7 mouse cellular contexts compared by ENCODE assay signal in the genomic region with DNA sequence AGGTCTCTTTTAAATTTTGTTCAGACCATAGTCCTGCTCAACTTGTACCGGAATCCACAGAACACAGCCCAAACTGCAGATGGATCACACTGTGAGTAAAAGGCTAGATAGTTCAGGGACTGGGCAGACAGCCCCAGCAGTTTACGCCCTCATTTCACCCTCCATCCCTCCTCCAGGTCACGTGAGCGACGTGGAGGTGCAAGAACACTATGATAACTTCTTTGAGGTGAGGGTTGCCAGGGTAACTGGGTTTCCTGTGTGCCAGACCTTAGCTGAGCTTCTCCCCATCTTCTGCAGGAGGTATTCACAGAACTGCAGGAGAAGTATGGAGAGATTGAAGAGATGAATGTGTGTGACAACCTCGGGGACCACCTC. TPM values are rescaled to one million over a fixed set of nuclear protein-coding genes. Genes with fewer than 3 reads are reported as not detected.
DNase-seq lines count a peak whose midpoint lies in the region; ATAC-seq and TF ChIP-seq lines count a peak whose summit lies in the region.

No protein-coding gene starts in this region.

- DNase-seq in testis, postnatal 10 days (ENCODE audit: low spot score): no peak
- DNase-seq in forebrain, embryonic 10.5 days (ENCODE audit: extremely low spot score, low spot score): no peak
- peak in 1 of 3 experiments; percentile 22 for DNase-seq in liver, embryonic 14.5 days (ENCODE audit: low read depth in 3 of 3, low spot score in 3 of 3)
- DNase-seq in thymus, postnatal 10 days (ENCODE audit: low spot score in 2 of 2): peak; percentile 37 to 51
- DNase-seq in left cerebral cortex, postnatal 36 days (ENCODE audit: low spot score in 2 of 2): no peak
- no peak for DNase-seq in cerebellum, postnatal 25 days

- H3K4me3 ChIP-seq in testis, adult 2 months (ENCODE audit: control insufficient read depth, low read depth, low read length): peak overlapping the region; percentile 92
- H3K4me3 ChIP-seq in forebrain, embryonic 10.5 days: peak overlapping the region; percentile 72
- H3K4me3 ChIP-seq in liver, embryonic 14.5 days (ENCODE audit: insufficient read depth in 1 of 2, low read depth in 2 of 2, low read length in 2 of 2): peak overlapping the region; percentile 67 to 94

- no peak for TF ChIP-seq POLR2A in testis, adult 2 months (IDR thresholded peaks at IDR 0.05; ENCODE audit: control insufficient read depth, low read depth, low read length)

- TF ChIP-seq EP300 in liver, embryonic 14.5 days (IDR thresholded peaks at IDR 0.05; ENCODE audit: low read depth): no peak

- H3K36me3 ChIP-seq in testis, adult 2 months (ENCODE audit: control insufficient read depth, insufficient read depth, low read length): peaks cover 2% of the 10 kb centered on the region; the same call in 1 of the 2 replicates
- peaks cover 45% of the 10 kb centered on the region for H3K36me3 ChIP-seq in forebrain, embryonic 10.5 days (replicated peaks)
- peaks cover 7% of the 10 kb centered on the region for H3K36me3 ChIP-seq in liver, embryonic 14.5 days (replicated peaks; ENCODE audit: control insufficient read depth, insufficient read depth, low read depth)

- WGBS in forebrain, embryonic 10.5 days: 26% methylated on average over 6 of the region's 6 CpGs
- 22% methylated on average over 6 of the region's 6 CpGs for WGBS in liver, embryonic 14.5 days (ENCODE audit: insufficient replicate concordance)

- peak overlapping the region; percentile 4 for H3K9ac ChIP-seq in liver, embryonic 14.5 days (replicated peaks)

- H3K4me2 ChIP-seq in liver, embryonic 14.5 days (ENCODE audit: low read depth): peak overlapping the region; percentile 91

- H3K27ac ChIP-seq in testis, adult 2 months (ENCODE audit: control insufficient read depth, insufficient read depth, low read depth, low read length): peak overlapping the region; percentile 95; the same call in 1 of the 2 replicates
- peak overlapping the region; percentile 91 for H3K27ac ChIP-seq in forebrain, embryonic 10.5 days
- no peak overlapping the region; the same call in 1 of the 2 replicates for H3K27ac ChIP-seq in liver, embryonic 14.5 days

- no peaks in the 10 kb centered on the region for H3K9me3 ChIP-seq in forebrain, embryonic 10.5 days
- H3K9me3 ChIP-seq in liver, embryonic 14.5 days (ENCODE audit: control insufficient read depth, low read length): no peaks in the 10 kb centered on the region

- H3K27me3 ChIP-seq in testis, adult 2 months (ENCODE audit: control insufficient read depth, insufficient read depth, low read length): no peaks in the 10 kb centered on the region
- H3K27me3 ChIP-seq in forebrain, embryonic 10.5 days (ENCODE audit: poor library complexity, severe bottlenecking): no peaks in the 10 kb centered on the region
- no peaks in the 10 kb centered on the region for H3K27me3 ChIP-seq in liver, embryonic 14.5 days (ENCODE audit: control insufficient read depth, insufficient read depth, low read length)

- no peak for TF ChIP-seq CTCF in testis, adult 2 months (IDR thresholded peaks at IDR 0.05; ENCODE audit: control insufficient read depth, insufficient read depth, insufficient replicate concordance, low read depth, low read length)
- no peak for TF ChIP-seq CTCF in liver, embryonic 14.5 days (IDR thresholded peaks at IDR 0.05; ENCODE audit: low read depth)

- intact Hi-C loops in left cerebral cortex, postnatal 36 days (cut with DNase I): loop anchor here (2.0 kb wide), 2 partner anchors 25 to 121 kb away; a partner anchor contains a TSS

- no peak for ATAC-seq in liver, embryonic 14.5 days (ENCODE audit: insufficient read depth)

- peaks cover 7% of the 10 kb centered on the region for H3K4me1 ChIP-seq in testis, adult 2 months (ENCODE audit: control insufficient read depth, insufficient read depth, low read length)
- H3K4me1 ChIP-seq in forebrain, embryonic 10.5 days: peaks cover 25% of the 10 kb centered on the region
- H3K4me1 ChIP-seq in liver, embryonic 14.5 days (replicated peaks; ENCODE audit: control insufficient read depth in 2 of 2, insufficient read depth in 2 of 2, low read length in 1 of 2): peaks cover 5 to 10% of the 10 kb centered on the region in 2 experiments; a peak in 3 of 4 replicates

RNA-seq across cellular contexts. Expression of a gene that starts 0.5 kb away (rescaled TPM):
- 147 and 167 TPM in 2 replicates for polyA plus RNA-seq in testis, adult 2 months (2012; rRNA removed)
- polyA plus RNA-seq in forebrain, embryonic 10.5 days (2016; fragmentation: Nextera tagmentation; extraction: Ambion mirVana): 124 and 126 TPM in 2 replicates
- polyA plus RNA-seq in liver, embryonic 14.5 days (2012; rRNA removed): 55.8 and 63.5 TPM in 2 replicates
- 59.1 and 64.6 TPM in 2 replicates for polyA plus RNA-seq in liver, embryonic 14.5 days (2014; fragmentation: Nextera tagmentation; extraction: Ambion mirVana)
- total RNA-seq in left cerebral cortex, postnatal 36 days (2021): 10 to 100 TPM; 79.8 to 85.1 TPM

RNA-seq across cellular contexts. Expression of a gene that starts 0.7 kb away (rescaled TPM):
- polyA plus RNA-seq in testis, adult 2 months (2012; rRNA removed): 0.58 and 0.80 TPM in 2 replicates
- polyA plus RNA-seq in forebrain, embryonic 10.5 days (2016; fragmentation: Nextera tagmentation; extraction: Ambion mirVana): 16.1 and 16.3 TPM in 2 replicates
- 1.2 and 1.4 TPM in 2 replicates for polyA plus RNA-seq in liver, embryonic 14.5 days (2012; rRNA removed)
- polyA plus RNA-seq in liver, embryonic 14.5 days (2014; fragmentation: Nextera tagmentation; extraction: Ambion mirVana): 0.71 and 0.99 TPM in 2 replicates
- 1 to 10 TPM; 3.6 to 9.3 TPM for total RNA-seq in left cerebral cortex, postnatal 36 days (2021)

RNA-seq across cellular contexts. Expression of a gene that starts 0.8 kb away (rescaled TPM):
- 51.9 and 52.2 TPM in 2 replicates for polyA plus RNA-seq in testis, adult 2 months (2012; rRNA removed)
- 96.1 and 96.7 TPM in 2 replicates for polyA plus RNA-seq in forebrain, embryonic 10.5 days (2016; fragmentation: Nextera tagmentation; extraction: Ambion mirVana)
- 19.5 and 28.1 TPM in 2 replicates for polyA plus RNA-seq in liver, embryonic 14.5 days (2012; rRNA removed)
- polyA plus RNA-seq in liver, embryonic 14.5 days (2014; fragmentation: Nextera tagmentation; extraction: Ambion mirVana): 40.7 and 44.0 TPM in 2 replicates
- total RNA-seq in left cerebral cortex, postnatal 36 days (2021): 10 to 100 TPM; 68.0 to 71.4 TPM

RNA-seq across cellular contexts. Expression of a gene that starts 1.3 kb away (rescaled TPM):
- polyA plus RNA-seq in testis, adult 2 months (2012; rRNA removed): 0.80 and 1.0 TPM in 2 replicates
- polyA plus RNA-seq in forebrain, embryonic 10.5 days (2016; fragmentation: Nextera tagmentation; extraction: Ambion mirVana): 5.9 and 7.1 TPM in 2 replicates
- 1.5 and 1.8 TPM in 2 replicates for polyA plus RNA-seq in liver, embryonic 14.5 days (2012; rRNA removed)
- 0.53 and 1.2 TPM in 2 replicates for polyA plus RNA-seq in liver, embryonic 14.5 days (2014; fragmentation: Nextera tagmentation; extraction: Ambion mirVana)
- total RNA-seq in left cerebral cortex, postnatal 36 days (2021): 1 to 10 TPM; 1.8 to 4.5 TPM

RNA-seq across cellular contexts. Expression of a gene that starts 4.3 kb away (rescaled TPM):
- polyA plus RNA-seq in testis, adult 2 months (2012; rRNA removed): 39.9 and 47.0 TPM in 2 replicates
- 40.7 and 44.2 TPM in 2 replicates for polyA plus RNA-seq in forebrain, embryonic 10.5 days (2016; fragmentation: Nextera tagmentation; extraction: Ambion mirVana)
- 15.3 and 17.6 TPM in 2 replicates for polyA plus RNA-seq in liver, embryonic 14.5 days (2012; rRNA removed)
- polyA plus RNA-seq in liver, embryonic 14.5 days (2014; fragmentation: Nextera tagmentation; extraction: Ambion mirVana): 21.2 and 22.0 TPM in 2 replicates
- total RNA-seq in left cerebral cortex, postnatal 36 days (2021): 10 to 100 TPM; 35.9 to 45.5 TPM

Comparison
In these comparisons a context has a peak if more than half of its experiments do, and no peak if none do; other contexts are left out.
1. DNase-seq: peak in thymus, postnatal 10 days (2 of 2); none in testis, postnatal 10 days (single experiment), forebrain, embryonic 10.5 days (single experiment), left cerebral cortex, postnatal 36 days (0 of 2) and cerebellum, postnatal 25 days (0 of 2).
2. Peak in every context shown above with its lines, with median percentiles within 50 percentile points of each other: H3K4me3 ChIP-seq.